Mouse (Mus musculus) gastrocnemius, postnatal 36 days (tissue): ENCODE data around the gene Nuak1. TPM values are rescaled to one million over a fixed set of nuclear protein-coding genes. Genes with fewer than 3 reads are reported as not detected.
A peak's percentile ranks its signal among the peaks of the same experiment; 100 is the strongest.

Experiments used
- DNase-seq, 2 experiments: peaks; one replicate each; pipeline ENCODE4 v3.0.0; 2022
- intact Hi-C: fragments of 180-260 bp; cut with DNase I; formaldehyde crosslinking; loops from one replicate; pipeline ENCODE4 v1.15.1; 2025
- total RNA-seq, 2 experiments: library from RNA; stranded (reverse); gene quantifications; 2 replicates each; pipeline ENCODE4 v1.2.3; 2021

Gene Nuak1
- total RNA-seq, 2 experiments from 2014 or later = 13.5 to 18.9 TPM

- DNase-seq = no peak
- intact Hi-C loops = no loop called here
These were observed 27.1 kb downstream of the Nuak1 start for GRCm38 (mm10) chr10:84413310-84413709.

DNA sequence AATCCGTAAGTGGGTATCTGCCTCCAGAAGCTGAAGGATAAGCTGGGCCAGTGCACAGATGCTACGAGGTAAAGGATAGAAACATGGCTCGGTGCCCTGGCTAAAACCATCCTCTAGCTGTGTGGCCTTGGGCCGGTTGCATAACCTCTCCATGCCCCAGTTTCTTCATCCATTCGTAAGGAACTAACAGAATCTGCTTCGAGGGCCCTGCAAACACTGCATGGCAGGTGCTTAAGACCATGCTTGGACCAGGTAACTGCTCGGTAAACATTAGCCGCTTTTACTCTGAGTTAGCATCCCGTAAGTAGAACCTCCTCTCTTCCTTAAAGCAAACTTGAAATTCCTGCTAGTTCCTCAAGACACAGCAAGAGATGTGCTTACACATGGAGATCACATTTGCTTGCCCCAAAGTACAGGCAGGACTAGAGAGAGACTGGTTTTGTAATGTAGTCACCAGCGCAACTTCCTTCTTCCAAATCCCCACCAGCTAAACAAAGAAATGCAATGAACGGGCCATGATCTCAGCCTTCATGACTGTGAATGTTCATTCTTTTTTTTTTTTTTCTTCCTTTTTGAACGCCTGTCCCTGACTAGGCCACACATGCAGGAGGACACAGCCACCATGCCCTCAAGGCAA lies 28.0 kb downstream of the Nuak1 start:
- DNase-seq = no peak
- intact Hi-C loops = no loop called here

- DNase-seq = no peak
- intact Hi-C loops = no loop called here
These were observed 29.0 kb downstream of the Nuak1 start for GRCm38 (mm10) chr10:84411122-84412105.

- DNase-seq = peak in 1 of 2 experiments; percentile 40
These were observed 31.3 kb downstream of the Nuak1 start for GRCm38 (mm10) chr10:84408965-84409660.

GRCm38 (mm10) chr10:84405135-84405776 lies 35.1 kb downstream of the Nuak1 start:
- intact Hi-C loops = no loop called here
- DNase-seq = no peak

More at GRCm38 (mm10) chr10:84408965-84409660, 31.3 kb downstream of the Nuak1 start:
- intact Hi-C loops = no loop called here

DNA sequence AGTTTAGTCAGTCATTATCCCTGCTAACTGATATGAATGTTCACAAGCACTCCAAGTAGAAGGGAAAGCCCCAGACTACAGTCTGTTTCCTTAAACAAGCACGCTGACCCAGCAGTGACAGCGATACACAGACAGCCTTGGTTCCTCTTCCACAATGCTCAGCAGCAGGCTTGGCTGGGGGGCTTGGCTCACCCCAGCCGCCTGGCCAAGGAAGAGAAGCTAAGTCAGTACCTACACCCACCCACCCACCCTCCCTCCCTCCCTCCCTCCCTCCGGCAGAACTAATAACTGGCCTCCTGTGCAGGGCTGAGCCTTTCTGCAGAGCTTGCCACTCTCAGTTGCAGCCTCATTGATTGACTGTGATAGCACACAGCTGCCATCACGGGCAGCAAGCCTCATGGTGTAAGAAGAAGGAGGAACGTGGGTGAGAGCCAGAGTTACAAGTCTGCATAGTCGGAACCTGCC lies 38.5 kb downstream of the Nuak1 start:
- intact Hi-C loops = no loop called here
- DNase-seq = no peak

GRCm38 (mm10) chr10:84401189-84401588 lies 39.2 kb downstream of the Nuak1 start:
- intact Hi-C loops = no loop called here
- DNase-seq = no peak

GRCm38 (mm10) chr10:84400037-84400681 lies 40.2 kb downstream of the Nuak1 start:
- intact Hi-C loops = no loop called here

GRCm38 (mm10) chr10:84397276-84397675 lies 43.1 kb downstream of the Nuak1 start:
- DNase-seq = peak in 1 of 2 experiments; percentile 35

More at GRCm38 (mm10) chr10:84400037-84400681, 40.2 kb downstream of the Nuak1 start:
- no peak for DNase-seq

DNA sequence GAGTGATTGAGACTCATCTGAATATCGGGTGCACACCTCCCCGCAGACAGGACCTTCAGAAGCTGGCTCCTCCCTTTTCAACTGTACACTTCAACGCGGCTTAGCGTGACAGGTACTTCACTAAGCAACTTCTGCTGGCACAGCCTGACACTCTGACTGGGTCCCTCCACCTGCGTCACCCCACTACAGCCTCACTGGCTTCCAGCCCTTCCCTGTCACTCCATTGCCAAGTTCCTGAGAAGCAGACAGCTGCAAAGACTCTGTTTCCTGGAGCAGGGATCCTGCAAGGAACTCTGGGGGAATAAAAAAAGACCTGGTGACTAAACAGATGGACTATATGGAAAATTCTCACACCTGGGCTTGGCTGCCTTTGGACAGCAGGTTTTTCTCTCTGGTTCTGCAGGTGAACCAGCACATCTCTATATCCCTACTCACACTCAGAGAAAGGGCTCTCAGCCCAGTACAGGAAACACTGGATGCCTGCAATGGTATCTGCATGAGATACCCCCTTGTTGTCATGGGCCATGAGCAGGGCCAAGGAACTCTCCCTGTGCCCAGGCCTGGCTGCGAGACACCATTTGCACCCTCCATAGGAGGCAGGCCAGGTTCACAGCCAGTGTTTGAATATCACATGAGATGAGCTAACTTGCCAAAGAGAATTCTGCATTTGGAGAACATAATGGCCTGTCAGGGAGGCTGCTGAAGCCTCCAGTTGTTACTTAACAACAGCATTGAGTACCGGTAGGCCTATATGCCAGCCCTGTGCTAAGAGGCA lies 44.3 kb downstream of the Nuak1 start:
- DNase-seq = no peak
- intact Hi-C loops = loop anchor here (2.0 kb wide), 1 partner anchor 45 kb away; the partner anchor contains the start of gene Nuak1

More at GRCm38 (mm10) chr10:84397276-84397675, 43.1 kb downstream of the Nuak1 start:
- intact Hi-C loops = loop anchor here (2.0 kb wide), 1 partner anchor 44 kb away; the partner anchor contains the start of gene Nuak1

GRCm38 (mm10) chr10:84395259-84395658 lies 45.1 kb downstream of the Nuak1 start:
- DNase-seq = no peak
- intact Hi-C loops = no loop called here

GRCm38 (mm10) chr10:84393881-84394280 lies 46.5 kb downstream of the Nuak1 start:
- intact Hi-C loops = no loop called here
- no peak for DNase-seq

DNA sequence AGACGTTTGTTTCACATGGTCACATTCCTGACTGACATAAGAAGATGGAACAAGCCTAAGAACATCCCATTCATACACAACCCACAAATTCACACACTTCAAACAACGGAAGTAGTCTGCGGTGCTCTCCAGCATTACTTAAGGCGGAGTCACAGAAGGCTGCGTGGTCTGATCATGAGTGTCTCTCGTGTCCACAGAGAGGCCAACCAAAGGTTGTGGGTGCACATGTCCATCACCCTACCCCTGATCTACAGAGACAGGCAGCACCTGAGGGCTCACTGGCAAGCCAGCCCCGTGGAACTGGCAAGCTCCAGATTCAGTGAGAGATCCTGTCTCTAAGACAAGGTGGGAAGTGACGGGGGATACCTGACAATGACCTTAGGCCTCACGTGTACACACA lies 47.0 kb downstream of the Nuak1 start:
- DNase-seq = no peak
- intact Hi-C loops = no loop called here

DNA sequence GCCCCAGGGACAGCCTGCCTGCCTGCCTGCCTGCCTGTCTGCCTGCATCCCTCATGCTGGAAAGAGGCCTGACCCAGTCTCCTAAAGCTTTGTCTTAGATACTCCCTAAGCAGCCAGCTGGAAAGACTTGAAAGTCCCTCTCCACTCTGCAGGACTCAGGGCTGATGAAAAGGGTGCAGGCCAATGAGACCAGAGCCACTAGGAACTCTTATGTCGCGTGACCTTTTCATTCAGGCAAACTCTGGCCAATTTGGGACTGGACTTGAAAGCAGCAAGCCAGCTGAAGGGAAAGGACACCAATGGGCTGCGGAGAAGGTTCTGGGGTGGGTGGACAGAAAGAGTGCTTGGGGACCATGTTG lies 47.7 kb downstream of the Nuak1 start:
- no peak for DNase-seq
- intact Hi-C loops = no loop called here

GRCm38 (mm10) chr10:84392027-84392722 lies 48.2 kb downstream of the Nuak1 start:
- no peak for DNase-seq
- intact Hi-C loops = no loop called here

- intact Hi-C loops = no loop called here
- no peak for DNase-seq
These were observed 50.7 kb downstream of the Nuak1 start for GRCm38 (mm10) chr10:84389707-84390106.

GRCm38 (mm10) chr10:84388357-84389141 lies 51.8 kb downstream of the Nuak1 start:
- intact Hi-C loops = no loop called here

More at GRCm38 (mm10) chr10:84388357-84389141, 51.8 kb downstream of the Nuak1 start:
- peak in 1 of 2 experiments; percentile 45 for DNase-seq
